Mouse (Mus musculus) megakaryocyte, embryonic 14.5 days (primary cell): ENCODE data around the gene Wnt8b.

ENCODE experiments used
- FLI1 ChIP-seq: IDR thresholded peaks from 2 replicates; pipeline ENCODE4 v1.6.1; 2012; ENCODE audit warnings: low read length, inconsistent platforms, mixed read lengths
- GATA1 ChIP-seq: IDR thresholded peaks from 3 replicates; pipeline ENCODE4 v1.6.1; 2012; ENCODE audit warnings: mixed read lengths, low read length, inconsistent platforms, borderline replicate concordance

DNA sequence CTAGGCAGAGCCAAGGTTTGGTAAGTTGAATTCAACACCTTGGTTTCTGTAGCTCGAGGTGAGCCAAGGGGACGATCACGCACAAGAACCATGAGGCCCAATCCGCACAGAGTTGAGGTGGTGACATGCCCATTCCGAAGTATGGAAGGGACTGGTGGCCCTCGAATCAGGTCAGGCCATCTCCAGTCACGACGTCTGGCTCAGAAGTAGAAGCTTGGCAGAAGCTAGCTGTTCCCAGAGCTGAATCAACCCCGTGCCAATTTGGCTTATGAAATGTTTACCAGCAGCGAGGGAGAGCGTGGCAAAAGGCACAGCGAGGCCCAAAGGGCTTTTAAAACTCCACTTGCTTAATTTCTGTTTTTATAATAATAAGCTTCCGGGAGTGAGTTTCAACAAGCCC lies 34.6 kb upstream of the Wnt8b start:
- no peak for TF ChIP-seq GATA1
- no peak for TF ChIP-seq FLI1
